Mouse (Mus musculus): Measurements from ENCODE around the gene Adam12.

- TF ChIP-seq ZC3H11A (IDR thresholded peaks at IDR 0.05; ENCODE audit: borderline replicate concordance, low read depth, low read length) (no peak), MAFK (IDR thresholded peaks at IDR 0.05; ENCODE audit: insufficient read depth, low read depth, low read length) (no peak), ZNF384 (IDR thresholded peaks at IDR 0.05; ENCODE audit: low read depth, low read length) (no peak), CHD2 (IDR thresholded peaks at IDR 0.05; ENCODE audit: low read depth, low read length) (no peak)
These were observed 308.0 kb downstream of the Adam12 start for GRCm38 (mm10) chr7:133923994-133924393.

Measured in ES-E14 (cell line).